Mouse (Mus musculus) kidney, adult 2 months (tissue): ENCODE measurements at regions not wholly inside any gene's neighbourhood (a gene's known extent, or its start where the extent isn't known, plus 50 kb on each side); places are given as distances from the start of the nearest gene placed in this dataset.
A peak's percentile ranks its signal among the peaks of the same experiment; 100 is the strongest.

Source experiments
- DNase-seq: peaks from one replicate; pipeline ENCODE4 v3.0.0; 2021
- H3K27ac ChIP-seq: fragments of 200-500 bp; 2 replicates; pipeline ENCODE4 v1.5.1; 2012; ENCODE audit warnings: low read depth, low read length, control low read depth, inconsistent platforms; ENCODE audit not compliant: insufficient read depth
- H3K27me3 ChIP-seq: fragments of 200-500 bp; replicated peaks from 2 replicates; pipeline ENCODE4 v1.6.1; 2012; ENCODE audit warnings: mild to moderate bottlenecking, moderate library complexity, low read length, inconsistent platforms; ENCODE audit not compliant: control insufficient read depth, insufficient read depth
- H3K36me3 ChIP-seq: fragments of 200-500 bp; 2 replicates; pipeline ENCODE4 v1.6.1; 2012; ENCODE audit warnings: mild to moderate bottlenecking, moderate library complexity, low read length, inconsistent platforms; ENCODE audit not compliant: control insufficient read depth, insufficient read depth
- H3K4me1 ChIP-seq: fragments of 200-500 bp; 2 replicates; pipeline ENCODE4 v1.6.1; 2011; ENCODE audit warnings: low read length; ENCODE audit not compliant: control insufficient read depth, insufficient read depth
- H3K4me3 ChIP-seq: fragments of 200-500 bp; 2 replicates; pipeline ENCODE4 v1.5.1; 2011; ENCODE audit warnings: mild to moderate bottlenecking, low read depth, low read length, control low read depth; ENCODE audit not compliant: insufficient read depth
- CTCF ChIP-seq: fragments of 200-500 bp; conservative IDR thresholded peaks from 2 replicates; pipeline ENCODE4 v1.5.1; 2011; ENCODE audit warnings: low read depth, mild to moderate bottlenecking, control low read depth, low read length, moderate library complexity, mixed read lengths; ENCODE audit not compliant: insufficient read depth, insufficient read length
- POLR2A ChIP-seq: fragments of 200-500 bp; IDR thresholded peaks from one replicate; pipeline ENCODE4 v1.6.1; 2011; ENCODE audit warnings: low read depth, low read length, control low read depth
- WGBS: fragments of 180-500 bp; shearing (Covaris S2); methylation state at CpG from one replicate; pipeline ENCODE4 v1.1.7; 2018; 5-methylcytosine and 5-hydroxymethylcytosine counted together

- Histone ChIP-seq H3K4me1 (no peaks in the 10 kb centered on the region), H3K27me3 (no peaks in the 10 kb centered on the region), H3K36me3 (no peaks in the 10 kb centered on the region), H3K27ac (no peak overlapping the region), H3K4me3 (no peak overlapping the region)
- WGBS = 88% methylated on average over 3 of the region's 3 CpGs
- TF ChIP-seq CTCF = no peak
- TF ChIP-seq POLR2A = no peak
- DNase-seq = no peak
Observed at GRCm38 (mm10) chr8:127772415-127772814, 586.0 kb upstream of the Nrp1 start.

GRCm38 (mm10) chr8:127772917-127773316 lies 585.5 kb upstream of the Nrp1 start:
- no peak overlapping the region for H3K4me3 ChIP-seq
- WGBS = 92% methylated on average over 2 of the region's 2 CpGs
- no peaks in the 10 kb centered on the region for H3K36me3 ChIP-seq

GRCm38 (mm10) chr8:127774642-127775041 lies 583.8 kb upstream of the Nrp1 start:
- H3K27me3 ChIP-seq = no peaks in the 10 kb centered on the region
- 91% methylated on average over 9 of the region's 9 CpGs for WGBS
- no peak overlapping the region for H3K27ac ChIP-seq
- DNase-seq = no peak
- H3K36me3 ChIP-seq = no peaks in the 10 kb centered on the region
- no peak for TF ChIP-seq POLR2A
- no peak for TF ChIP-seq CTCF
- H3K4me3 ChIP-seq = no peak overlapping the region
- no peaks in the 10 kb centered on the region for H3K4me1 ChIP-seq

More at GRCm38 (mm10) chr8:127772917-127773316, 585.5 kb upstream of the Nrp1 start:
- no peak for TF ChIP-seq CTCF
- no peak for TF ChIP-seq POLR2A
- H3K4me1 ChIP-seq = no peaks in the 10 kb centered on the region
- H3K27me3 ChIP-seq = no peaks in the 10 kb centered on the region
- DNase-seq = no peak
- H3K27ac ChIP-seq = no peak overlapping the region

- Histone ChIP-seq H3K4me1 (no peaks in the 10 kb centered on the region), H3K27ac (no peak overlapping the region), H3K27me3 (no peaks in the 10 kb centered on the region), H3K4me3 (no peak overlapping the region), H3K36me3 (no peaks in the 10 kb centered on the region)
- TF ChIP-seq POLR2A (no peak), CTCF (no peak)
- 42% methylated on average over 1 of the region's 1 CpGs for WGBS
- DNase-seq = no peak
Observed at GRCm38 (mm10) chr8:127775160-127775559, 583.2 kb upstream of the Nrp1 start.

- Histone ChIP-seq H3K4me3 (no peak overlapping the region), H3K4me1 (no peaks in the 10 kb centered on the region), H3K36me3 (no peaks in the 10 kb centered on the region), H3K27ac (no peak overlapping the region), H3K27me3 (no peaks in the 10 kb centered on the region)
- DNase-seq = no peak
- TF ChIP-seq CTCF (no peak), POLR2A (no peak)
- WGBS = 70% methylated on average over 7 of the region's 7 CpGs
Observed at GRCm38 (mm10) chr8:127775747-127776146, 582.7 kb upstream of the Nrp1 start.

GRCm38 (mm10) chr8:127778352-127779020 lies 579.9 kb upstream of the Nrp1 start:
- no peaks in the 10 kb centered on the region for H3K36me3 ChIP-seq
- H3K27ac ChIP-seq = no peak overlapping the region
- no peaks in the 10 kb centered on the region for H3K27me3 ChIP-seq
- H3K4me1 ChIP-seq = no peaks in the 10 kb centered on the region
- 77% methylated on average over 4 of the region's 4 CpGs for WGBS
- DNase-seq = peak; percentile 48
- no peak for TF ChIP-seq POLR2A
- TF ChIP-seq CTCF = no peak
- no peak overlapping the region for H3K4me3 ChIP-seq

- TF ChIP-seq POLR2A (no peak), CTCF (no peak)
- no peak overlapping the region for H3K27ac ChIP-seq
- 80% methylated on average over 7 of the region's 7 CpGs for WGBS
- DNase-seq = no peak
- no peaks in the 10 kb centered on the region for H3K4me1 ChIP-seq
- no peaks in the 10 kb centered on the region for H3K27me3 ChIP-seq
- no peaks in the 10 kb centered on the region for H3K36me3 ChIP-seq
- no peak overlapping the region for H3K4me3 ChIP-seq
Observed at GRCm38 (mm10) chr8:127779021-127779689, 579.2 kb upstream of the Nrp1 start.

GRCm38 (mm10) chr8:127780596-127780995 lies 577.8 kb upstream of the Nrp1 start:
- H3K4me3 ChIP-seq = no peak overlapping the region
- TF ChIP-seq POLR2A = no peak
- TF ChIP-seq CTCF = no peak
- no peaks in the 10 kb centered on the region for H3K4me1 ChIP-seq
- WGBS = 95% methylated on average over 3 of the region's 3 CpGs
- H3K27me3 ChIP-seq = no peaks in the 10 kb centered on the region
- DNase-seq = no peak
- no peak overlapping the region for H3K27ac ChIP-seq
- H3K36me3 ChIP-seq = no peaks in the 10 kb centered on the region
